Mouse (Mus musculus): ENCODE measurements at regions not wholly inside any gene's neighbourhood (a gene's known extent, or its start where the extent isn't known, plus 50 kb on each side); places are given as distances from the start of the nearest gene placed in this dataset.

DNA sequence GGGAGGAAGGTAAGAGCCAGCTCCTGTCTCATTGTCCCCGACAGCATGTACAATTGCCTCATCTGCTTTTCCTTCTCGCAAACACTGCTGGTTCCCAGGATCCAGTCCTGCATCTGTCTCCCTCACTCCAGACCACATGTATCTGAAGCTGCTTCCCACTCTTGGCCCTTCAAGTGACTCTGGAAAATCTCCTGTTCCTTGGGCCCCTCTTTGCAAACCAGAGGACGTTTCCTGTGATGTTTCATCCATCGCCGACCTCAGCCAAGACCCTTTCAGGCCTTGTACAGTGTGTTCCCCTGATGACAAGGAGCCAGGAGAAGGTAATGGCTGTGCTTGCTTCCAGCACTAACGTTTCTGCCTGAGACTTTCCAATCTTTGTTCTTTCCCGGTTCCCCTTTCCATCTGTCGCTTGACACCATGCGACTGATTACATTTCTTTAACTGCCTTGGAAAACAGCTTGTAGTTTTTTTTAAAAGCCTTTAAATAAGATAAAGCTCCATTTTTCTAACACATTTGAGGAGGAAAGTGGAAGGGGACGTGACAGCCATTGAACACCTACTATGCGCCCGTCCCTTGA, 408.2 kb upstream of the Zmiz1 start:
- DNase-seq (ENCODE audit: low read depth, low spot score), result no peak
- Histone ChIP-seq H3K9me3 (replicated peaks; ENCODE audit: insufficient read depth, low read length) (no peaks in the 10 kb centered on the region), H3K9ac (ENCODE audit: control insufficient read depth, low read depth, low read length, poor library complexity, severe bottlenecking) (no peak overlapping the region), H3K4me1 (ENCODE audit: control insufficient read depth in 1 of 2, insufficient read depth in 2 of 2, low read length in 2 of 2) (no peaks in the 10 kb centered on the region), H3K4me3 (ENCODE audit: control insufficient read depth in 1 of 2, insufficient read depth in 1 of 2, low read depth in 2 of 2, low read length in 2 of 2) (no peak overlapping the region), H3K27me3 (ENCODE audit: control insufficient read depth in 1 of 2, insufficient read depth in 2 of 2, low read length in 2 of 2) (no peaks in the 10 kb centered on the region), H3K79me2 (ENCODE audit: control insufficient read depth, insufficient read depth, low read length, poor library complexity) (no peaks in the 10 kb centered on the region), H3K36me3 (ENCODE audit: control insufficient read depth in 1 of 2, insufficient read depth in 2 of 2, low read length in 2 of 2) (no peaks in the 10 kb centered on the region), H3K27ac (ENCODE audit: control insufficient read depth, low read depth, low read length) (no peak overlapping the region)
- TF ChIP-seq MAFK (IDR thresholded peaks at IDR 0.05; ENCODE audit: borderline replicate concordance, low read depth, low read length) (no peak), ZKSCAN1 (IDR thresholded peaks at IDR 0.05; ENCODE audit: low read depth, low read length) (no peak), E2F4 (IDR thresholded peaks at IDR 0.05; ENCODE audit: borderline replicate concordance, low read depth, low read length) (no peak), ELF1 (IDR thresholded peaks at IDR 0.05; ENCODE audit: low read depth, low read length) (no peak), POLR2A (IDR thresholded peaks at IDR 0.05; ENCODE audit: control insufficient read depth in 1 of 2, insufficient read depth in 1 of 2, low read depth in 1 of 2, low read length in 2 of 2, poor library complexity in 1 of 2) (no peak), EP300 (IDR thresholded peaks at IDR 0.05; ENCODE audit: low read depth in 1 of 2, low read length in 2 of 2) (no peak), TCF12 (IDR thresholded peaks at IDR 0.05; ENCODE audit: low read depth, low read length) (no peak), UBTF (IDR thresholded peaks at IDR 0.05; ENCODE audit: borderline replicate concordance, insufficient read depth, low read depth, low read length) (no peak), SIN3A (IDR thresholded peaks at IDR 0.05; ENCODE audit: low read length) (no peak), CHD1 (IDR thresholded peaks at IDR 0.05; ENCODE audit: low read depth, low read length) (no peak), MEF2A (IDR thresholded peaks at IDR 0.05; ENCODE audit: extremely low read depth, insufficient replicate concordance, low read depth, low read length, poor library complexity, severe bottlenecking) (no peak), JUND (IDR thresholded peaks at IDR 0.05; ENCODE audit: low read depth, low read length) (no peak), ZNF384 (IDR thresholded peaks at IDR 0.05; ENCODE audit: low read depth, low read length) (no peak)

- Histone ChIP-seq H3K9ac (ENCODE audit: control insufficient read depth, low read depth, low read length, poor library complexity, severe bottlenecking) (no peak overlapping the region), H3K27me3 (ENCODE audit: control insufficient read depth in 1 of 2, insufficient read depth in 2 of 2, low read length in 2 of 2) (no peaks in the 10 kb centered on the region; a peak in 1 of 4 replicates), H3K4me3 (ENCODE audit: control insufficient read depth in 1 of 2, insufficient read depth in 1 of 2, low read depth in 2 of 2, low read length in 2 of 2) (no peak overlapping the region), H3K9me3 (replicated peaks; ENCODE audit: insufficient read depth, low read length) (no peaks in the 10 kb centered on the region), H3K4me1 (ENCODE audit: control insufficient read depth in 1 of 2, insufficient read depth in 2 of 2, low read length in 2 of 2) (no peaks in the 10 kb centered on the region), H3K27ac (ENCODE audit: control insufficient read depth, low read depth, low read length) (no peak overlapping the region), H3K79me2 (ENCODE audit: control insufficient read depth, insufficient read depth, low read length, poor library complexity) (no peaks in the 10 kb centered on the region), H3K36me3 (ENCODE audit: control insufficient read depth in 1 of 2, insufficient read depth in 2 of 2, low read length in 2 of 2) (no peaks in the 10 kb centered on the region)
- DNase-seq (ENCODE audit: low read depth, low spot score), result no peak
- TF ChIP-seq EP300 (IDR thresholded peaks at IDR 0.05; ENCODE audit: low read depth in 1 of 2, low read length in 2 of 2), result no peak
- TF ChIP-seq HCFC1 (IDR thresholded peaks at IDR 0.05; ENCODE audit: low read depth, low read length), result no peak
- TF ChIP-seq RCOR1 (IDR thresholded peaks at IDR 0.05; ENCODE audit: low read depth, low read length), result no peak
- TF ChIP-seq CHD1 (IDR thresholded peaks at IDR 0.05; ENCODE audit: low read depth, low read length), result no peak
- TF ChIP-seq BHLHE40 (IDR thresholded peaks at IDR 0.05; ENCODE audit: borderline replicate concordance, low read depth, low read length), result no peak
Measured at GRCm38 (mm10) chr14:25052175-25052574, 406.8 kb upstream of the Zmiz1 start.
